Mouse (Mus musculus): ENCODE results near the gene Dido1. TPM values are rescaled to one million over a fixed set of nuclear protein-coding genes. Genes with fewer than 3 reads are reported as not detected.

Gene Dido1
- 29.6 and 30.8 TPM in 2 replicates for polyA plus RNA-seq (2015; fragmentation: Nextera tagmentation; extraction: Ambion mirVana)

- peak within 1 kb of the TSS; percentile 83 for H3K27ac ChIP-seq (replicated peaks)
- WGBS, result under 1% methylated on average over 42 of the region's 43 CpGs
- peaks cover 41% of the 10 kb centered on the region for H3K4me1 ChIP-seq
- H3K9ac ChIP-seq (replicated peaks), result peak within 1 kb of the TSS; percentile 83
- peaks cover 20% of the 10 kb centered on the region for H3K36me3 ChIP-seq
- ATAC-seq (replicated peaks), result peak; percentile 97
- peak within 1 kb of the TSS; percentile 65 for H3K4me3 ChIP-seq
- no peaks in the 10 kb centered on the region for H3K9me3 ChIP-seq
- H3K4me2 ChIP-seq (replicated peaks), result peak within 1 kb of the TSS; percentile 86
- H3K27me3 ChIP-seq, result no peaks in the 10 kb centered on the region
Measured at GRCm38 (mm10) chr2:180709923-180710272, at the start of gene Dido1, which contains the start of gene Gid8. TSS of gene Dido1 (minus strand) at chr2:180709999. TSS of gene Gid8 (plus strand) at chr2:180710117.

DNA sequence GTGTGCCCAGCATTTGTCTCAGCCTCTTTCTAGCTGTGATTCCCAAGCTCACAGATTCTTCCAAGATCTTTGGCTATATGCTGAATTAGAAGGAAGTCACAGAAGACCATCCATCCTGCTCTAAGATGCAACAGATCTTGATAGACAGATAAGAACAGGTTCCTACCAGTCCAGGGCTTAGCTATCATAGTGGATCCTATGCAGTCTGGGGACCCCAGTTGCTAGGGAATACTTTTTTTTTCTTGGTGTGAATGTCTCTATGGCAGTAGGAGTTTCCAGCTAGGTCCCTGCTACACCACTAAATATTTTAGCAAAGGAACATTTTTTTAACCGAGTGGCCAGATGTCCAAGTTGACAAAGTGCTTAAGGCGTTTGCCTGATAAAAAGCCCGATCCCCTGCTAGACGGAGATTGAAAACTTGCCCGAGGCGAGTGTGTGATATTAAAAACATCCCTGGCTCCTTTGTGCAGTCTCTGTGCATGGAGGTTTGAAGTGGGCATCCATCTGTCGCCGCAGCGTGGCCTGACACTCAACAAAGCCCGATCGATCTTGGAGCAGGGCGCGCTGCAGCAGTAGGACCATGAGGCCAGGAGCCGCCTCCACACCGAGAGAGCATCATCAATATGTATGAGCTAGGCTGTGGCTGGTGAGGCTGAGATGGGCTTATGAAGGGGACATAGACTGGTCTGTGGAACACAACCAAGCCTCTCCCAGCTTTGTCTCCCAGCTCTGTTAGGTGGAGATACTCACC is 48.9 kb upstream of the Dido1 start:
- ATAC-seq (replicated peaks), result peak; percentile 41; the same call in 1 of the 2 replicates
- WGBS, result 37% methylated on average over 15 of the region's 15 CpGs
- Histone ChIP-seq H3K9me3 (no peaks in the 10 kb centered on the region), H3K27ac (replicated peaks) (peak overlapping the region; percentile 25; the same call in 1 of the 2 replicates), H3K27me3 (0 out of 2 replicates have a peak, but pooled peaks cover 3% of the 10 kb centered on the region), H3K4me2 (replicated peaks) (no peak overlapping the region), H3K9ac (replicated peaks) (no peak overlapping the region), H3K4me1 (peaks cover 10% of the 10 kb centered on the region; the same call in 1 of the 2 replicates), H3K4me3 (no peak overlapping the region), H3K36me3 (no peaks in the 10 kb centered on the region)

- H3K4me3 ChIP-seq, result no peak overlapping the region
- H3K9me3 ChIP-seq, result no peaks in the 10 kb centered on the region
- no peak for ATAC-seq (replicated peaks)
- no peak overlapping the region for H3K4me2 ChIP-seq (replicated peaks)
- no peak overlapping the region for H3K9ac ChIP-seq (replicated peaks)
- 52% methylated on average over 2 of the region's 2 CpGs for WGBS
- H3K27ac ChIP-seq (replicated peaks), result no peak overlapping the region
- no peaks in the 10 kb centered on the region for H3K36me3 ChIP-seq
- peaks cover 10% of the 10 kb centered on the region; the same call in 1 of the 2 replicates for H3K4me1 ChIP-seq
- no peaks in the 10 kb centered on the region for H3K27me3 ChIP-seq
Measured at GRCm38 (mm10) chr2:180756786-180757185, 47.0 kb upstream of the Dido1 start.

DNA sequence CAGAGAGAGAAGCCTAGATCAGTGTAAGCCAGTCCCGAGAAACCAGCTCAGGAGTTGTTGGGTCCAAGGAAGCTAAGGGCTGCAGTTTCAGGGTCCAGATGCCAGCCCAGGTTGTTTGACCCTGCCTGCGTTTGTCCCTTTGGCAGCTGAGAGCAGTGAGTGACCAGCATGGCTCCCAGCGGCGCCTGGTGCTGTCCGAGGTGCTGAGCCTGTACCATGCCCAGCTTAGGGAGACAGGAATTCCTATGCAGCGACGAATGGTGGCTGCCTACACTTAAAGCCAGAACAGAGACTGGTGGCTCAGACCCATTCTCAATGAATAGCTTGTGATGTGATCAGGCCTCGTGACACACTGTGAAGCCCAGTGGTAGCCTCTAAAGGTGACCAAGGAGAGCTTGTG is 46.1 kb upstream of the Dido1 start:
- no peak overlapping the region for H3K9ac ChIP-seq (replicated peaks)
- H3K4me2 ChIP-seq (replicated peaks), result no peak overlapping the region
- WGBS, result 5% methylated on average over 8 of the region's 8 CpGs
- no peaks in the 10 kb centered on the region for H3K36me3 ChIP-seq
- H3K27ac ChIP-seq (replicated peaks), result no peak overlapping the region
- no peak overlapping the region for H3K4me3 ChIP-seq
- H3K27me3 ChIP-seq, result no peaks in the 10 kb centered on the region
- peaks cover 10% of the 10 kb centered on the region; the same call in 1 of the 2 replicates for H3K4me1 ChIP-seq
- ATAC-seq (replicated peaks), result no peak
- H3K9me3 ChIP-seq, result no peaks in the 10 kb centered on the region

DNA sequence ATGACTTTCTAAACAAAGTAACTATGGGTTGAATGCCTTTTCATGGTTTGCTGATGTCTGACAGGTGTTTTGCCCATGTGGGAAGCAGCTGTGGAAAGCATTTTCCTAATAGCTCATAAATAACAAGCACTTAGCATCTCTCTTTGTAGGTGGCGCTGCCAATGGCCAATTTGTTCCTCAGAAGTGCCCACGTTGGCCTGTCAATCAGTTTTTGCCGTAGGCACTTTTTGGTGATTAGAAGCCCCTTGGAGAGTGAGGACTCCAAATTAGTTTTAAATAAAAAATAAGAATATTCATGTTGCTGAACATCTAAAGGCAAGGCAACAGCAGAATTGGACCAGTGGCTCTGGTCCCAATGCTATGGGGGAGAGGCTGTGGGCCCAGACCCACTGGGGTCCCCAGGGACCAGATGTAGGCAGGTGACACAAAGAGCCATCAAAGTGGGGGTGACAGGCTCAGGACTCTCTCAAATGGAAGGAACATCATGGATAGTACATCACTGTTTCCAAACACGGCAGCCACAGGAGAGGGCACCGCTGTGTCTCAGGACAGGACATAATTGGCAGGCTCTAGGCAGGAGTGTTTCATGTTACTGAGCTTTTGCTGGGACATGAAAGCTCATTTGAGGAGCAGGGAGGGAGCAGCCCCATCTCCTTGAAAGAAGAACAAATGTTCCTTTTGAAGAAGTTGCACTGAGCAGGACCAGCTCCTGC is 45.3 kb upstream of the Dido1 start:
- no peaks in the 10 kb centered on the region for H3K27me3 ChIP-seq
- H3K9me3 ChIP-seq, result no peaks in the 10 kb centered on the region
- WGBS, result 49% methylated on average over 5 of the region's 5 CpGs
- H3K36me3 ChIP-seq, result no peaks in the 10 kb centered on the region
- no peak overlapping the region for H3K4me2 ChIP-seq (replicated peaks)
- no peak overlapping the region for H3K27ac ChIP-seq (replicated peaks)
- no peak overlapping the region for H3K9ac ChIP-seq (replicated peaks)
- no peak overlapping the region for H3K4me3 ChIP-seq
- H3K4me1 ChIP-seq, result peaks cover 10% of the 10 kb centered on the region; the same call in 1 of the 2 replicates
- ATAC-seq (replicated peaks), result no peak

DNA sequence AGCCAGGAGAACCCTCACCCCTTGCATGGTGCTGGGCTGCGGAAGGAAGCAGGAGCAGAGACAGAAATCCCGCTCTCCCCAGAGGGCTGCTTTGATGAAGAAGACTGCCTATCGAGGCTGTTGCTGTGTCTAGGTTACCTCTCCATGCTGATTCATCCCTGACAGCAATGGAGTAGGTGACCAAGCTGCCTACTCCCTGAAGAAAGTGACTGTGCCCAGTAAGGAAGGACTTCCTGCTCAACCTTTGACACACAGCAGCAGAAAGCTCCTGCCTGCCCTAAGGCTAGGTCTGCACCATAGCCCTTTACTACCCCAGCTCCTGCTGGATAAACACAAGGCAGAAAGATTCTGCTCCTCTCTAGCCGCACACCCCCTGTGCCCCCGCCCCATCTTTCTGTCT is 39.1 kb upstream of the Dido1 start:
- ATAC-seq (replicated peaks), result no peak

GRCm38 (mm10) chr2:180746569-180747192 is 36.9 kb upstream of the Dido1 start:
- Histone ChIP-seq H3K9ac (replicated peaks) (no peak overlapping the region), H3K36me3 (no peaks in the 10 kb centered on the region), H3K4me1 (peaks cover 7% of the 10 kb centered on the region), H3K27ac (replicated peaks) (no peak overlapping the region), H3K4me2 (replicated peaks) (no peak overlapping the region), H3K9me3 (no peaks in the 10 kb centered on the region), H3K4me3 (no peak overlapping the region), H3K27me3 (peaks cover 3% of the 10 kb centered on the region; the same call in 1 of the 2 replicates)
- WGBS, result 10% methylated on average over 5 of the region's 5 CpGs
- ATAC-seq (replicated peaks), result no peak

More for the DNA sequence above, 39.1 kb upstream of the Dido1 start:
- Histone ChIP-seq H3K27me3 (peaks cover 3% of the 10 kb centered on the region; the same call in 1 of the 2 replicates), H3K4me3 (no peak overlapping the region), H3K9me3 (no peaks in the 10 kb centered on the region), H3K4me2 (replicated peaks) (no peak overlapping the region), H3K36me3 (no peaks in the 10 kb centered on the region), H3K9ac (replicated peaks) (no peak overlapping the region), H3K4me1 (peaks cover 7% of the 10 kb centered on the region), H3K27ac (replicated peaks) (no peak overlapping the region)
- WGBS, result 65% methylated on average over 5 of the region's 5 CpGs

DNA sequence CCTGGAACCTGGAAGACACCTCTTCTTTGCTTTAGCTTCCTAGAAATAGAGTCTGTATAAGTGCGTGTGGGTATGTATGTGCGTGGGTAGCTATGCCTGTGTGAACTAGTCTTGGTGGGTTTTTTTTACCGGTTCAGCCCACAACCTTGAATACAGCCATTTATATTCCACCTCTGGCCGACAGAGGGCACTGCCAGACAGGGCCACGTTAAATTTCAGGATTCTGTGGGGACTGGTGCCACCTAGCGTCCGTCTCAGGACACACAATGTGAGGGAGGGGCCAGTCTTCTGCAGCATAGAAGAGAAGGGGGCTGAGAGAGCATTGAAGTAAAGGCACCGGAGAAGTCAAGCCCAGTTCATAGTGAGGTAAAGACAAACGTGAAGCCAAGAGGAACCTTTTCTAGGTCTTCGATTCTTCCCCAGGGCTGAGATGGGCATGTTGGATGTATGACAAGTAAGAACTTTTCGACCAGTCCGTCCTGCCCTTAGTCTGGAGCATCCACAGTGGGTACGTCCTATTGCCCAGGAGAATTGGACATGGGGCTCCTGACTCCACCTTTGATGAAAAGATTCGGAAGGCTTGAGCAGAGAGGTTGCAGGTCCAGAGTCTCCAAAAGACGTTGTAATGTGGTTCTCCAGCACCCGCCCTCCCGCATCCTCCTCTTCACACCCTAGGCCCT is 35.6 kb upstream of the Dido1 start:
- peak; percentile 80 for ATAC-seq (replicated peaks)
- H3K27ac ChIP-seq (replicated peaks), result no peak overlapping the region
- no peaks in the 10 kb centered on the region for H3K36me3 ChIP-seq
- no peak overlapping the region for H3K4me2 ChIP-seq (replicated peaks)
- WGBS, result 34% methylated on average over 17 of the region's 17 CpGs
- peaks cover 7% of the 10 kb centered on the region for H3K4me1 ChIP-seq
- no peak overlapping the region for H3K4me3 ChIP-seq
- no peaks in the 10 kb centered on the region for H3K9me3 ChIP-seq
- H3K9ac ChIP-seq (replicated peaks), result no peak overlapping the region
- H3K27me3 ChIP-seq, result peaks cover 3% of the 10 kb centered on the region; the same call in 1 of the 2 replicates

GRCm38 (mm10) chr2:180743321-180743720 is 33.5 kb upstream of the Dido1 start:
- no peak for ATAC-seq (replicated peaks)
- 94% methylated on average over 2 of the region's 2 CpGs for WGBS

DNA sequence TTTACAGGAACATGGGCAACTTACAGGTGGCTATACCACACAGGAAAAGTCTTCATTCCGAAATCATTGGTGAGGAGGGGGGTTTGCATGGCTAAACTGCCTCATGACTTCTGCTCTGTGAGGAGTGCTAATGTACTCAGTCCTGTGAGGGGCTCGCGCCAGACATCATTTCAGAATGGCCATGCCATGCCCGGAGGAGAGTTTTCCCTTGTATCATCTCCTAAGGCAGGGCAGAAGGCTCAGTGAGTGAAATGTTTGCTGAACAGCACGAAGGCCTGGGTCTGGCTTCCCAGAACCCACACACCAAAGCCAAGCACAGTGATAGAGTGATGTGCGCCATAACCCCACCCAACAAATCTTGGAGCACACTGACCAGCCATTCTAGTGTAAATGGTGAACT is 33.0 kb upstream of the Dido1 start:
- Histone ChIP-seq H3K4me3 (no peak overlapping the region), H3K27me3 (no peaks in the 10 kb centered on the region), H3K4me2 (replicated peaks) (no peak overlapping the region), H3K36me3 (no peaks in the 10 kb centered on the region), H3K27ac (replicated peaks) (no peak overlapping the region), H3K9me3 (no peaks in the 10 kb centered on the region), H3K4me1 (peaks cover 7% of the 10 kb centered on the region), H3K9ac (replicated peaks) (no peak overlapping the region)
- WGBS, result 86% methylated on average over 6 of the region's 6 CpGs
- ATAC-seq (replicated peaks), result no peak

More at GRCm38 (mm10) chr2:180743321-180743720, 33.5 kb upstream of the Dido1 start:
- Histone ChIP-seq H3K4me3 (no peak overlapping the region), H3K36me3 (no peaks in the 10 kb centered on the region), H3K9me3 (no peaks in the 10 kb centered on the region), H3K4me2 (replicated peaks) (no peak overlapping the region), H3K4me1 (peaks cover 7% of the 10 kb centered on the region), H3K9ac (replicated peaks) (no peak overlapping the region), H3K27ac (replicated peaks) (no peak overlapping the region), H3K27me3 (no peaks in the 10 kb centered on the region)

DNA sequence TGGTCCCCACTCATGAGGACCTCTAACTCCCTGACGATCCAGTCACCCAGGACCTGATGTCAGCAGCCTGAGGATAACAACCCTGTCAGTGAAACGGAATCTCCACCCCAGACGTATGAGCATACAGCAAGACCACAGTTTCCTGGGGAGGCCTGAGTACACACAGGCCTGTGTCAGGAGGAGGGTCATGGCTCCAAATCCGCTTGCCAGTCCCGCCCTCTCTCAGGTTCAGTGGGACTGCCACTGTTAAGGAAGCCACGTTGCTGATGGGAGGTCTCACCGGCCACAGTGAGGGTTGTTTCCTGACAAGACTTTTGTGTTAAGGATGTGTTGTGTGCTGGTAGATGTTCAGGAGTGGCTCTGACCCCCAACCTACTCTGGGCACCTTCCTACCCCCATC is 31.6 kb upstream of the Dido1 start:
- Histone ChIP-seq H3K9me3 (no peaks in the 10 kb centered on the region), H3K9ac (replicated peaks) (no peak overlapping the region), H3K36me3 (no peaks in the 10 kb centered on the region), H3K27me3 (no peaks in the 10 kb centered on the region), H3K4me3 (no peak overlapping the region), H3K4me1 (no peaks in the 10 kb centered on the region), H3K27ac (replicated peaks) (no peak overlapping the region), H3K4me2 (replicated peaks) (no peak overlapping the region)
- 82% methylated on average over 7 of the region's 7 CpGs for WGBS
- ATAC-seq (replicated peaks), result no peak
